Comparison of ENCODE assay signal across 9 mouse cellular contexts in the genomic region with DNA sequence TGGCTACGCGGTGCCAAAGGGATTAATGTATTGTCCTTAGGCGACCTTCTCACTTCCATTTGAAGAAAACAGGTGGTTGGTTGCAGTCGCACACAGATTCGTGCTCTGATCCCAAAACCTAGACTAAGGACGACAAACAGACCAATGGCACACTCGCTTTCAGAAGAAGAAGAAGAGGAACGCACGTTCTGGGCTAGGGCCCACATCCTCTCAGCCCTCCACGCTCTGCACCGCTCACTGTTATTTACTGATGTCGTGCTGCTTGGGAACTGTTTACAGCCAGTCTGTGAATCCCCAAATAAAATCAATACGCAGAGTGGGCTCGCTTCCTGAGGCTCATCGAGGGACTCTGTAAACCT. TPM values are rescaled to one million over a fixed set of nuclear protein-coding genes. Genes with fewer than 3 reads are reported as not detected.
DNase-seq lines count a peak whose midpoint lies in the region; ATAC-seq and TF ChIP-seq lines count a peak whose summit lies in the region.
"Had no signal": no experiment of that assay in that cellular context is flagged by ENCODE, and none has a peak within 500 bp of the region (broad histone marks: within the 10 kb centered on the region; RNA-seq: fewer than 3 reads in every experiment).

No protein-coding gene starts in this region.

- H3K9me3 ChIP-seq in hindbrain, embryonic 13.5 days: no peaks in the 10 kb centered on the region
- H3K9me3 ChIP-seq in midbrain, embryonic 11.5 days (ENCODE audit: control insufficient read depth, low read length): no peaks in the 10 kb centered on the region

- intact Hi-C loops in left cerebral cortex, postnatal 14 days (cut with DNase I): no loop called here

- peaks cover 15% of the 10 kb centered on the region for H3K4me1 ChIP-seq in kidney, adult 2 months (ENCODE audit: control insufficient read depth, insufficient read depth, low read length)
- 0 out of 2 replicates have a peak, but pooled peaks cover 3% of the 10 kb centered on the region for H3K4me1 ChIP-seq in cortical plate, adult 2 months (ENCODE audit: control insufficient read depth, insufficient read depth, low read length)
- peaks cover 11% of the 10 kb centered on the region for H3K4me1 ChIP-seq in hindbrain, embryonic 13.5 days (replicated peaks)
- H3K4me1 ChIP-seq in midbrain, embryonic 11.5 days (ENCODE audit: control insufficient read depth, insufficient read depth, low read length): peaks cover 3% of the 10 kb centered on the region; the same call in 1 of the 2 replicates

- WGBS in kidney, adult 2 months: 28% methylated on average over 15 of the region's 15 CpGs
- 42% methylated on average over 15 of the region's 15 CpGs for WGBS in hindbrain, embryonic 13.5 days
- 28% methylated on average over 15 of the region's 15 CpGs for WGBS in midbrain, embryonic 11.5 days

- no peak for DNase-seq in kidney, adult 2 months
- DNase-seq in kidney, adult 9 months: no peak
- DNase-seq in midbrain, embryonic 11.5 days (ENCODE audit: low spot score, missing footprints): no peak
- DNase-seq in right cerebral cortex, postnatal 10 days (ENCODE audit: low spot score in 2 of 2): no peak
- DNase-seq in left cerebral cortex, postnatal 14 days (ENCODE audit: low spot score in 2 of 2): no peak
- DNase-seq in spleen, postnatal 14 days (ENCODE audit: low spot score in 2 of 2): no peak

- no peak for TF ChIP-seq POLR2A in kidney, adult 2 months (IDR thresholded peaks at IDR 0.05; ENCODE audit: low read depth, low read length)
- TF ChIP-seq POLR2A in cortical plate, adult 2 months (IDR thresholded peaks at IDR 0.05; ENCODE audit: extremely low read depth, insufficient read depth, low read length): no peak

- no peaks in the 10 kb centered on the region for H3K36me3 ChIP-seq in kidney, adult 2 months (ENCODE audit: control insufficient read depth, insufficient read depth, low read length)
- H3K36me3 ChIP-seq in hindbrain, embryonic 13.5 days: no peaks in the 10 kb centered on the region
- no peaks in the 10 kb centered on the region for H3K36me3 ChIP-seq in midbrain, embryonic 11.5 days (ENCODE audit: control insufficient read depth, insufficient read depth, low read length)

- TF ChIP-seq CTCF in kidney, adult 2 months (conservative IDR thresholded peaks at IDR 0.05; ENCODE audit: insufficient read depth, insufficient read length, low read depth, low read length): no peak
- TF ChIP-seq CTCF in cortical plate, adult 2 months (IDR thresholded peaks at IDR 0.05; ENCODE audit: extremely low read depth, insufficient read depth, low read length): no peak

- no peak overlapping the region for H3K9ac ChIP-seq in hindbrain, embryonic 13.5 days
- H3K9ac ChIP-seq in midbrain, embryonic 11.5 days (ENCODE audit: low read length): peak overlapping the region; percentile 21; the same call in 1 of the 2 replicates

- H3K27ac ChIP-seq in kidney, adult 2 months (ENCODE audit: insufficient read depth, low read depth, low read length): peak overlapping the region; percentile 99
- H3K27ac ChIP-seq in cortical plate, adult 2 months (ENCODE audit: insufficient read depth, low read length): no peak overlapping the region
- no peak overlapping the region for H3K27ac ChIP-seq in hindbrain, embryonic 13.5 days
- no peak overlapping the region for H3K27ac ChIP-seq in midbrain, embryonic 11.5 days (ENCODE audit: low read depth, low read length)

- no peak for ATAC-seq in hindbrain, embryonic 13.5 days (ENCODE audit: low FRiP score)
- peak; percentile 40; the same call in 1 of the 2 replicates for ATAC-seq in midbrain, embryonic 11.5 days (ENCODE audit: low FRiP score)

- no peaks in the 10 kb centered on the region for H3K27me3 ChIP-seq in kidney, adult 2 months (replicated peaks; ENCODE audit: control insufficient read depth, insufficient read depth, low read length)
- H3K27me3 ChIP-seq in hindbrain, embryonic 13.5 days: 0 out of 2 replicates have a peak, but pooled peaks cover 12% of the 10 kb centered on the region
- 0 out of 2 replicates have a peak, but pooled peaks cover 2% of the 10 kb centered on the region for H3K27me3 ChIP-seq in midbrain, embryonic 11.5 days (ENCODE audit: control insufficient read depth, insufficient read depth, low read length)
- H3K27me3 ChIP-seq: Patski had no signal

- peak overlapping the region; percentile 28; the same call in 1 of the 2 replicates for H3K4me3 ChIP-seq in kidney, adult 2 months (ENCODE audit: insufficient read depth, low read depth, low read length)
- H3K4me3 ChIP-seq in cortical plate, adult 2 months (ENCODE audit: insufficient read depth, low read length): peak overlapping the region; percentile 9; the same call in 1 of the 2 replicates
- H3K4me3 ChIP-seq in hindbrain, embryonic 13.5 days: peak overlapping the region; percentile 25
- H3K4me3 ChIP-seq in midbrain, embryonic 11.5 days (ENCODE audit: low read depth, low read length): peak overlapping the region; percentile 19

- peak overlapping the region; percentile 57 for H3K4me2 ChIP-seq in hindbrain, embryonic 13.5 days
- peak overlapping the region; percentile 65 for H3K4me2 ChIP-seq in midbrain, embryonic 11.5 days

RNA-seq across cellular contexts. Expression of a gene that starts 18.6 kb away (rescaled TPM):
- 5.6 and 6.6 TPM in 2 replicates for polyA plus RNA-seq in kidney, adult 2 months (2012; rRNA removed)
- polyA plus RNA-seq in cortical plate, adult 2 months (2012; rRNA removed): 10.1 and 11.0 TPM in 2 replicates
- 26.6 and 33.6 TPM in 2 replicates for polyA plus RNA-seq in hindbrain, embryonic 13.5 days (2015; fragmentation: Nextera tagmentation; extraction: Ambion mirVana)
- polyA plus RNA-seq in midbrain, embryonic 11.5 days (2014; fragmentation: Nextera tagmentation; extraction: Ambion mirVana): 37.1 and 38.7 TPM in 2 replicates
- 10 to 100 TPM; 22.8 to 25.1 TPM for total RNA-seq in left cerebral cortex, postnatal 14 days (2021)

RNA-seq across cellular contexts. Expression of a gene that starts 42.8 kb away (rescaled TPM):
- 1.3 and 2.0 TPM in 2 replicates for polyA plus RNA-seq in kidney, adult 2 months (2012; rRNA removed)
- 12.7 TPM in 2 replicates for polyA plus RNA-seq in cortical plate, adult 2 months (2012; rRNA removed)
- 8.7 TPM in 2 replicates for polyA plus RNA-seq in hindbrain, embryonic 13.5 days (2015; fragmentation: Nextera tagmentation; extraction: Ambion mirVana)
- polyA plus RNA-seq in midbrain, embryonic 11.5 days (2014; fragmentation: Nextera tagmentation; extraction: Ambion mirVana): 3.2 and 4.2 TPM in 2 replicates
- 10 to 100 TPM; 36.2 to 38.6 TPM for total RNA-seq in left cerebral cortex, postnatal 14 days (2021)
